ENCODE assay signal across 7 mouse cellular contexts in genomic region chr8:10574096-10574495, GRCm38 (mm10).
A peak's percentile ranks its signal among the peaks of the same experiment; 100 is the strongest.
DNase-seq lines count a peak whose midpoint lies in the region; ATAC-seq lines count a peak whose summit lies in the region.

No protein-coding gene starts in this region.

- intact Hi-C loops in gastrocnemius, postnatal 14 days (cut with DNase I; ENCODE audit: low total_unique reads): loop anchor here (5.0 kb wide), 1 partner anchor 132 kb away; no protein-coding TSS in a partner anchor

- peak; percentile 82 for ATAC-seq in megakaryocyte progenitor cell, adult 5-6 weeks (replicated peaks; ENCODE audit: poor library complexity)

- peak; percentile 19 for DNase-seq in CD4-positive helper T cell, adult 2 months (ENCODE audit: low read depth, low spot score)
- DNase-seq in MEL-GATA-1-ER (ENCODE audit: extremely low read depth, low read depth): peak; percentile 35
- peak; percentile 62 for DNase-seq in cerebellum, adult 8-10 months
- DNase-seq in gastrocnemius, postnatal 14 days: peak; percentile 80
- peak; percentile 66 to 93 for DNase-seq in layer of hippocampus, postnatal 25 days (ENCODE audit: extremely low spot score in 1 of 2, low spot score in 1 of 2)
- peak; percentile 17 to 50 for DNase-seq in spleen, postnatal 14 days (ENCODE audit: low spot score in 2 of 2)

Comparison
In these comparisons a context has a peak if more than half of its experiments do, and no peak if none do; other contexts are left out.
1. Peak in every context shown above with its lines: DNase-seq and ATAC-seq.
2. DNase-seq: peak in every context shown above with its lines; median percentile 80 in gastrocnemius, postnatal 14 days; 80 in layer of hippocampus, postnatal 25 days; 62 in cerebellum, adult 8-10 months; 35 in MEL-GATA-1-ER; 34 in spleen, postnatal 14 days; 19 in CD4-positive helper T cell, adult 2 months.